Comparison of ENCODE assay signal across 13 mouse cellular contexts in the genomic region with DNA sequence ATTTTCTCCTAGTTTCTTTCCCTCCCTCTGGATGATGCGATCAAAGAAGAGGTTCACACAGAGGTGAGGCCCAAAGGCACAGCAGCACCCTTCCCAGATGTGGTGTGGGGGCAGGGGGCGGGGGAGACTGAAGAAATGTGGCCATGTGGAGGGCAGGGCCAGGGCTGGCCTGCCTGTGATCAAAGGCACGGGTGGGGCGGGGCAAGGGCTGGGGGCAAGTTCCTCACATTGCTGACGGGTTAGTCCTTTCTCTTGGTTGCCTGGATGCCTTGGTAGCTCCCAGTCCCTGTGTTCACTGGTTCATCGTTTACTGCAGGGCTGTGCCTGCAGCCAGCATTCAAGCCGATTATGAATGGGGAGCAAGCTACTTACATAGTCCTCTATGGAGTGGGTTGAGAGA.
DNase-seq lines count a peak whose midpoint lies in the region; ATAC-seq and TF ChIP-seq lines count a peak whose summit lies in the region.
"Had no signal": no experiment of that assay in that cellular context is flagged by ENCODE, and none has a peak within 500 bp of the region (broad histone marks: within the 10 kb centered on the region; RNA-seq: fewer than 3 reads in every experiment).

No protein-coding gene starts in this region.

- H3K27me3 ChIP-seq in kidney, adult 2 months (replicated peaks; ENCODE audit: control insufficient read depth, insufficient read depth, low read length) = no peaks in the 10 kb centered on the region
- peaks cover 58% of the 10 kb centered on the region for H3K27me3 ChIP-seq in midbrain, embryonic 13.5 days
- peaks cover 8% of the 10 kb centered on the region; the same call in 1 of the 2 replicates for H3K27me3 ChIP-seq in midbrain, postnatal 0 days (ENCODE audit: insufficient read depth, low read length)

- H3K9ac ChIP-seq in midbrain, embryonic 13.5 days (replicated peaks) = no peak overlapping the region
- H3K9ac ChIP-seq in midbrain, postnatal 0 days (replicated peaks; ENCODE audit: low read length, poor library complexity, severe bottlenecking) = no peak overlapping the region
- H3K9ac ChIP-seq: heart, embryonic 15.5 days; limb, embryonic 15.5 days; liver, postnatal 0 days had no signal

- H3K36me3 ChIP-seq in kidney, adult 2 months (ENCODE audit: control insufficient read depth, insufficient read depth, low read length) = no peaks in the 10 kb centered on the region
- H3K36me3 ChIP-seq in midbrain, embryonic 13.5 days = no peaks in the 10 kb centered on the region
- no peaks in the 10 kb centered on the region for H3K36me3 ChIP-seq in midbrain, postnatal 0 days (ENCODE audit: insufficient read depth, low read length)
- H3K36me3 ChIP-seq: heart, embryonic 15.5 days; limb, embryonic 15.5 days had no signal

- no peak for DNase-seq in kidney, adult 2 months
- DNase-seq in kidney, postnatal 36 days = no peak
- DNase-seq in midbrain, postnatal 0 days (ENCODE audit: low spot score) = no peak
- peak; percentile 27 for DNase-seq in embryo, embryonic 10.5 days (ENCODE audit: low spot score)
- DNase-seq in yolk sac, embryonic 10.5 days (ENCODE audit: low spot score) = peak; percentile 10
- DNase-seq in heart, postnatal 14 days = no peak
- DNase-seq: adrenal gland, postnatal 36 days; cerebellum, postnatal 10 days; liver, postnatal 0 days had no signal

- no peak for TF ChIP-seq CTCF in kidney, adult 2 months (conservative IDR thresholded peaks at IDR 0.05; ENCODE audit: insufficient read depth, insufficient read length, low read depth, low read length)
- no peak for TF ChIP-seq CTCF in midbrain, postnatal 0 days (IDR thresholded peaks at IDR 0.05)

- ATAC-seq in midbrain, embryonic 13.5 days = peak; percentile 37; the same call in 1 of the 2 replicates
- ATAC-seq in midbrain, postnatal 0 days (ENCODE audit: low FRiP score) = no peak
- ATAC-seq: liver, postnatal 0 days had no signal

- no peaks in the 10 kb centered on the region for H3K4me1 ChIP-seq in kidney, adult 2 months (ENCODE audit: control insufficient read depth, insufficient read depth, low read length)
- 0 out of 2 replicates have a peak, but pooled peaks cover 6% of the 10 kb centered on the region for H3K4me1 ChIP-seq in midbrain, embryonic 13.5 days (replicated peaks)
- no peaks in the 10 kb centered on the region for H3K4me1 ChIP-seq in midbrain, postnatal 0 days (ENCODE audit: insufficient read depth, low read length)
- H3K4me1 ChIP-seq: heart, embryonic 15.5 days; limb, embryonic 15.5 days had no signal

- 64% methylated on average over 7 of the region's 7 CpGs for WGBS in kidney, adult 2 months
- WGBS in midbrain, embryonic 13.5 days = 36% methylated on average over 7 of the region's 7 CpGs
- 31% methylated on average over 7 of the region's 7 CpGs for WGBS in midbrain, postnatal 0 days

- no peak overlapping the region for H3K4me3 ChIP-seq in kidney, adult 2 months (ENCODE audit: insufficient read depth, low read depth, low read length)
- no peak overlapping the region for H3K4me3 ChIP-seq in midbrain, embryonic 13.5 days (replicated peaks)
- H3K4me3 ChIP-seq in midbrain, postnatal 0 days (ENCODE audit: low read depth, low read length) = no peak overlapping the region
- H3K4me3 ChIP-seq: heart, embryonic 15.5 days; limb, embryonic 15.5 days had no signal

- intact Hi-C loops in heart, postnatal 14 days (cut with DNase I) = no loop called here

- no peak overlapping the region for H3K4me2 ChIP-seq in midbrain, embryonic 13.5 days (replicated peaks)
- H3K4me2 ChIP-seq in midbrain, postnatal 0 days (ENCODE audit: low read depth, low read length, poor library complexity, severe bottlenecking) = no peak overlapping the region
- H3K4me2 ChIP-seq: heart, embryonic 15.5 days; limb, embryonic 15.5 days had no signal

- no peak for TF ChIP-seq POLR2A in kidney, adult 2 months (IDR thresholded peaks at IDR 0.05; ENCODE audit: low read depth, low read length)

- H3K9me3 ChIP-seq in midbrain, embryonic 13.5 days = no peaks in the 10 kb centered on the region
- no peaks in the 10 kb centered on the region for H3K9me3 ChIP-seq in midbrain, postnatal 0 days (ENCODE audit: low read length)
- H3K9me3 ChIP-seq: heart, embryonic 15.5 days; limb, embryonic 15.5 days had no signal

- 0 out of 2 replicates have a peak overlapping the region, but pooled peaks have one; percentile 12 for H3K27ac ChIP-seq in kidney, adult 2 months (ENCODE audit: insufficient read depth, low read depth, low read length)
- no peak overlapping the region for H3K27ac ChIP-seq in midbrain, embryonic 13.5 days
- no peak overlapping the region for H3K27ac ChIP-seq in midbrain, postnatal 0 days (ENCODE audit: low read depth, low read length)
- H3K27ac ChIP-seq: heart, embryonic 15.5 days; kidney, postnatal 0 days; limb, embryonic 15.5 days had no signal

Comparison
In these comparisons a context has a peak if more than half of its experiments do, and no peak if none do; other contexts are left out.
1. DNase-seq: peak in embryo, embryonic 10.5 days (single experiment) and yolk sac, embryonic 10.5 days (single experiment); none in kidney, adult 2 months (single experiment), kidney, postnatal 36 days (0 of 2), midbrain, postnatal 0 days (single experiment) and heart, postnatal 14 days (0 of 2).